Mouse (Mus musculus) monocyte, adult 5-6 weeks (primary cell): ENCODE results near the gene Sorl1. TPM values are rescaled to one million over a fixed set of nuclear protein-coding genes. Genes with fewer than 3 reads are reported as not detected.

Experiments
- ATAC-seq: fragments of 153-309, 156-312 bp; replicated peaks from 2 replicates; pipeline ENCODE4 v1.8.0; 2017; ENCODE audit warnings: mild to moderate bottlenecking; ENCODE audit not compliant: low TSS enrichment, insufficient number of reproducible peaks, severe bottlenecking, poor library complexity, low FRiP score
- total RNA-seq: library from RNA; stranded (forward); fragments of 200-1000, 200-491, 200-594 nt; gene quantifications from 3 replicates; pipeline ENCODE4 v1.2.3, GENCODE M21; 2017

Sorl1 gene
- total RNA-seq, 1 experiment from 2014 or later, result 111 TPM

GRCm38 (mm10) chr9:42035213-42035765, 88.8 kb downstream of the Sorl1 start:
- no peak for ATAC-seq

- no peak for ATAC-seq
These were observed 90.0 kb downstream of the Sorl1 start for GRCm38 (mm10) chr9:42034116-42034520.

GRCm38 (mm10) chr9:42033291-42034115, 90.6 kb downstream of the Sorl1 start:
- ATAC-seq, result no peak

- no peak for ATAC-seq
These were observed 91.7 kb downstream of the Sorl1 start for GRCm38 (mm10) chr9:42032419-42032818.

- ATAC-seq, result peak; percentile 78
These were observed 95.3 kb downstream of the Sorl1 start for GRCm38 (mm10) chr9:42028807-42029206.

GRCm38 (mm10) chr9:42024257-42024656, 99.8 kb downstream of the Sorl1 start:
- ATAC-seq, result no peak

GRCm38 (mm10) chr9:42023383-42023782, 100.7 kb downstream of the Sorl1 start:
- ATAC-seq, result no peak

GRCm38 (mm10) chr9:42022318-42022717, 101.8 kb downstream of the Sorl1 start:
- ATAC-seq, result no peak

- ATAC-seq, result no peak
These were observed 104.6 kb downstream of the Sorl1 start for GRCm38 (mm10) chr9:42019308-42020031.

- no peak for ATAC-seq
These were observed 115.6 kb downstream of the Sorl1 start for GRCm38 (mm10) chr9:42008501-42008900.

GRCm38 (mm10) chr9:42005101-42005500, 119.0 kb downstream of the Sorl1 start:
- ATAC-seq, result no peak

- no peak for ATAC-seq
These were observed 120.0 kb downstream of the Sorl1 start for GRCm38 (mm10) chr9:42004140-42004539.

GRCm38 (mm10) chr9:41999498-42000473, 124.3 kb downstream of the Sorl1 start:
- peak; percentile 48 for ATAC-seq

GRCm38 (mm10) chr9:41995278-41995677, 128.8 kb downstream of the Sorl1 start:
- no peak for ATAC-seq

- ATAC-seq, result no peak
These were observed 130.3 kb downstream of the Sorl1 start for GRCm38 (mm10) chr9:41993821-41994220.

- ATAC-seq, result no peak
These were observed 131.3 kb downstream of the Sorl1 start for GRCm38 (mm10) chr9:41992841-41993240.

- no peak for ATAC-seq
These were observed 138.5 kb downstream of the Sorl1 start for GRCm38 (mm10) chr9:41985636-41986035.

GRCm38 (mm10) chr9:41985052-41985451, 139.0 kb downstream of the Sorl1 start:
- no peak for ATAC-seq

GRCm38 (mm10) chr9:41984306-41984705, 139.8 kb downstream of the Sorl1 start:
- ATAC-seq, result no peak
